Mouse (Mus musculus) liver, embryonic 15.5 days (tissue): ENCODE data around the gene Copb2. TPM values are rescaled to one million over a fixed set of nuclear protein-coding genes. Genes with fewer than 3 reads are reported as not detected.

Source experiments
- ATAC-seq: fragments of 200-750 bp; cut with Nextera tagmentation; 2 replicates; pipeline ENCODE4 v1.8.0; 2017; ENCODE audit warnings: moderate number of reproducible peaks, mild to moderate bottlenecking, moderate library complexity; ENCODE audit not compliant: insufficient read depth
- H3K27ac ChIP-seq: fragments of 300-500 bp; sonication (generic); replicated peaks from 2 replicates; pipeline ENCODE4 v1.5.1; 2015; ENCODE audit warnings: mild to moderate bottlenecking, inconsistent platforms
- H3K27me3 ChIP-seq: fragments of 300-500 bp; sonication (generic); 2 replicates; pipeline ENCODE4 v1.6.1; 2015; ENCODE audit warnings: mild to moderate bottlenecking, inconsistent platforms
- H3K36me3 ChIP-seq: fragments of 300-500 bp; sonication (generic); replicated peaks from 2 replicates; pipeline ENCODE4 v1.6.1; 2015; ENCODE audit warnings: moderate library complexity, mild to moderate bottlenecking, inconsistent platforms
- H3K4me1 ChIP-seq: fragments of 300-500 bp; sonication (generic); replicated peaks from 2 replicates; pipeline ENCODE4 v1.6.1; 2015; ENCODE audit warnings: inconsistent platforms
- H3K4me2 ChIP-seq: fragments of 300-500 bp; sonication (generic); 2 replicates; pipeline ENCODE4 v1.6.1; 2015; ENCODE audit warnings: moderate library complexity, mild to moderate bottlenecking, inconsistent platforms
- H3K4me3 ChIP-seq: fragments of 300-500 bp; sonication (generic); replicated peaks from 2 replicates; pipeline ENCODE4 v1.5.1; 2015; ENCODE audit warnings: mild to moderate bottlenecking, inconsistent platforms
- H3K9ac ChIP-seq: fragments of 300-500 bp; sonication (generic); 2 replicates; pipeline ENCODE4 v1.6.1; 2015; ENCODE audit warnings: moderate library complexity, mild to moderate bottlenecking, inconsistent platforms
- H3K9me3 ChIP-seq: fragments of 300-500 bp; sonication (generic); replicated peaks from 2 replicates; pipeline ENCODE4 v1.6.1; 2016; ENCODE audit warnings: inconsistent platforms
- WGBS: fragments of 180-500 bp; shearing (Covaris S2); methylation state at CpG from one replicate; pipeline ENCODE4 v1.1.7; 2015; ENCODE audit warnings: mixed read lengths; ENCODE audit not compliant: insufficient replicate concordance; 5-methylcytosine and 5-hydroxymethylcytosine counted together
- polyA plus RNA-seq: library from polyadenylated mRNA; unstranded; fragments of >200 nt; fragmentation: Nextera tagmentation; extraction: Ambion mirVana; gene quantifications from 2 replicates; pipeline ENCODE4 v1.2.1, GENCODE M21; 2015

The Copb2 gene
- polyA plus RNA-seq, 1 experiment from 2014 or later: 67.0 TPM

DNA sequence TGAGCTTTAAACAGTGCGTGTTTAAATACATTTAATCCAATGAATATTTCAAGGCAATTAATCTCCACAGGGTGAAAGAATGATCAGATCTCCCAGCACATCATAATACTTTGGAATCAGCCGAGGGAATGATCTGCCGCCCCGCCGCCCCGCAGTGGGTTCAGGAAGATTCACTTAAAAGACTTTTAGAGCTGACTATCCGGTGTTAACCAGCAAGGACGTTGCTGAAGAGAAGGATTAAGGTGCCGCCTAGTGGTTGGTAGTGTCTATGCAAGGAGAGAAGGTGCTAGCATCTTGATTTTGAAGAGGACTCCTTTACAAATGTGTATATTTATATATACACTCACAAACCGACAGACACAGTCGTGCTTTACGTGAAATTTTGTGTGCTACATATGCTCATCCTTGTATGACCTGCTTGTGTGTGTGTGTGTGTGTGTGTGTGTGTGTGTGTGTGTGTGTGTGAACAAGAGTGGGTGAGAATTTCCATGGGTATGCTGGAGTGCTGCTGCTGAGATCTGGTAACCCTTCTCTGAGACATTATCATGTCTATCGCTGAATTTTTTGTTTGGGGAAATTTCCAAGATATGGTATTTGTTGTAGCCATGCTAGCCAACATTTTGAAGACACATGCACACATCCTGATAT, 24.7 kb upstream of the Copb2 start:
- Histone ChIP-seq H3K9me3 (no peaks in the 10 kb centered on the region), H3K27ac (no peak overlapping the region), H3K4me3 (no peak overlapping the region), H3K9ac (no peak overlapping the region), H3K36me3 (no peaks in the 10 kb centered on the region), H3K27me3 (no peaks in the 10 kb centered on the region), H3K4me2 (peak overlapping the region; percentile 13; the same call in 1 of the 2 replicates), H3K4me1 (peaks cover 4% of the 10 kb centered on the region; the same call in 1 of the 2 replicates)
- ATAC-seq: no peak
- 7% methylated on average over 13 of the region's 13 CpGs for WGBS

GRCm38 (mm10) chr9:98544042-98544441, 19.5 kb upstream of the Copb2 start:
- H3K4me3 ChIP-seq: no peak overlapping the region
- no peak overlapping the region for H3K27ac ChIP-seq
- 62% methylated on average over 3 of the region's 3 CpGs for WGBS
- no peaks in the 10 kb centered on the region for H3K9me3 ChIP-seq
- H3K4me1 ChIP-seq: no peaks in the 10 kb centered on the region
- H3K27me3 ChIP-seq: no peaks in the 10 kb centered on the region
- H3K9ac ChIP-seq: no peak overlapping the region
- no peak overlapping the region for H3K4me2 ChIP-seq
- ATAC-seq: no peak
- H3K36me3 ChIP-seq: no peaks in the 10 kb centered on the region

- no peaks in the 10 kb centered on the region for H3K27me3 ChIP-seq
- H3K27ac ChIP-seq: no peak overlapping the region
- no peak overlapping the region for H3K9ac ChIP-seq
- no peaks in the 10 kb centered on the region for H3K9me3 ChIP-seq
- H3K4me3 ChIP-seq: no peak overlapping the region
- ATAC-seq: peak; percentile 63; the same call in 1 of the 2 replicates
- H3K36me3 ChIP-seq: peaks cover 90% of the 10 kb centered on the region
- no peak overlapping the region for H3K4me2 ChIP-seq
- H3K4me1 ChIP-seq: no peaks in the 10 kb centered on the region
- WGBS: 79% methylated on average over 4 of the region's 4 CpGs
These were observed 20.3 kb downstream of the Copb2 start for GRCm38 (mm10) chr9:98583852-98584251.

DNA sequence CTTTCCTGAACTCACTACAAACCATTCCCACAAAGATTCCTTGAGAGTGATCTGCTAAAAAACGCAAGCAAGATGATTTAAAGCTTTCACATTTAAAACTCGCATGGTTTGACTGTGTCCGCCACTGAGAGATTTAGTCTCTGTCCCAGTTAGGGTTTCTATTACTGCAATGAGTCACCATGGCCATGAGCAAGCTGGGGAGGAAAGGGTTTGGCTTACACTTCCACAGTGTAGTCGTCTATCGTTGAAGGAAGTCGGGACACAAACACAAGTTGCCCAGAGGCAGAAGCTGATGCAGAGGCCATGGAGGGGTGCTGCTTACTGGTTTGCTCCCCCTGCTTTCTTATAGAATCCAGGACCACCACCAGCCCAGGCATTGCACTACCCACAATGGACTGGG, 36.6 kb downstream of the Copb2 start:
- H3K4me2 ChIP-seq: peak overlapping the region; percentile 74
- no peak overlapping the region for H3K27ac ChIP-seq
- peaks cover 30% of the 10 kb centered on the region for H3K36me3 ChIP-seq
- no peak overlapping the region for H3K9ac ChIP-seq
- H3K4me3 ChIP-seq: peak overlapping the region; percentile 82
- WGBS: 54% methylated on average over 6 of the region's 6 CpGs
- peaks cover 16% of the 10 kb centered on the region for H3K4me1 ChIP-seq
- ATAC-seq: no peak
- H3K27me3 ChIP-seq: no peaks in the 10 kb centered on the region; the same call in 1 of the 2 replicates
- no peaks in the 10 kb centered on the region for H3K9me3 ChIP-seq

DNA sequence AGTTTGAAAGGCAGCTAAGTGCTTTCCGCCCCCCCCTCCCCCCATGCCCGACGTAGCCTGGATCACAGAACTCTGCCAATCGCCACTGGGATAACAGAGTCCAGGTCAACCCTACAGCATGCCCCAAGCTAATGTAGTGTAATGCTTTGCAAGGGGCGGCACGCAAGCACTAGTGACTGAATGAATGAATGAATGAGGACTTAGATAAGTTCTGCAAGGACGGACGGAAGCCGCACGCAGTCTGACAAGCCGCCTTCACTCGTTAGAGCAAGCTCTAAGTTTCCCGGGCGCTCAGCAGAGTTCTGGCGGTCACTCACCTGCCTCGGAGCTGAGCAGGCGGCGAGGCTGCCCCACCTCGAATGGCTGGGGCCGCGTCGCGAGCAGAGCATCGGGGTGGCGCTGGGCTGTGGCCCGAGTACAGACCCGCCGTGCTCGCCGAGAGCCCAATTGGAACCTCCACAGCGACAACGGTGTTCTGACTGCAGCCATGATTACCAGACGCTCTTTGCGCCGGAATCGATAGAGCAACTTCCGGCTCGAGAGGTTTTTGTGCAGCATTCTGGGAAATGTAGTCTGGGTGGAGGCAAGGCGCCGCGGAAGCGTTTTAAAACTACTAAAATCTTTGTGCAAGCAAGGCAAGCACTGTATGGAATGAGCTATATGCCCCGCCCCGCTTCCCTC, 37.8 kb downstream of the Copb2 start, which contains the start of gene Mrps22:
Gene Mrps22, minus strand, starts transcription at position 505 of the 681 bp plus-strand sequence.
- under 1% methylated on average over 44 of the region's 44 CpGs for WGBS
- peak; percentile 85 for ATAC-seq
- peaks cover 24% of the 10 kb centered on the region for H3K36me3 ChIP-seq

GRCm38 (mm10) chr9:98601837-98602359, 38.4 kb downstream of the Copb2 start:
- Histone ChIP-seq H3K4me2 (peak overlapping the region; percentile 74), H3K9me3 (no peaks in the 10 kb centered on the region), H3K9ac (peak overlapping the region; percentile 78; the same call in 1 of the 2 replicates), H3K27me3 (no peaks in the 10 kb centered on the region; the same call in 1 of the 2 replicates), H3K36me3 (peaks cover 20% of the 10 kb centered on the region), H3K4me1 (peaks cover 16% of the 10 kb centered on the region), H3K4me3 (peak overlapping the region; percentile 82), H3K27ac (no peak overlapping the region)
- ATAC-seq: no peak
- WGBS: 47% methylated on average over 11 of the region's 11 CpGs

More for the DNA sequence above, 37.8 kb downstream of the Copb2 start, which contains the start of gene Mrps22:
- Histone ChIP-seq H3K9ac (peak within 1 kb of the TSS; percentile 78), H3K9me3 (no peaks in the 10 kb centered on the region), H3K4me3 (peak within 1 kb of the TSS; percentile 82), H3K27me3 (no peaks in the 10 kb centered on the region; the same call in 1 of the 2 replicates), H3K27ac (peak within 1 kb of the TSS; percentile 74), H3K4me1 (peaks cover 16% of the 10 kb centered on the region), H3K4me2 (peak within 1 kb of the TSS; percentile 74)

DNA sequence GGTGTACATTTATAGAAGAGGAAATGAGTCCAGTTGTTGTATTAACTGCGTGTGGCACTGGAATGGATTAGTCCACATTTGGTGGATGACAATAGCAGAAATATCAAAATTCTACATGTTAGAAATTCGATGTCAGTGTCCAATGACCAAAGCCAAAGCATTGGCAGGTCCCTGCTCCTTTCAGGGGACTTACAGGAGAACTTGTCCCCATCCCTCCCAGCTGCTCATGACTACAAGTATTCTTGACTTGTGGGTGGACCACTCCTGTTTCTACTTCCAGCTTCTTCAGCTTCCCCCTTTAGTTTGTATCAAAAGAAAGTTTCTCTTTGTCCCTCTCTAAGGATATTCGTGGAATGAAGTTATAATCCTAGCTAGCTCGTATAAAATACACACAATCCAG, 41.4 kb downstream of the Copb2 start:
- Histone ChIP-seq H3K9ac (no peak overlapping the region), H3K4me1 (peaks cover 15% of the 10 kb centered on the region), H3K27ac (no peak overlapping the region), H3K27me3 (no peaks in the 10 kb centered on the region; the same call in 1 of the 2 replicates), H3K4me2 (no peak overlapping the region), H3K4me3 (no peak overlapping the region), H3K36me3 (no peaks in the 10 kb centered on the region), H3K9me3 (no peaks in the 10 kb centered on the region)
- 43% methylated on average over 4 of the region's 4 CpGs for WGBS
- no peak for ATAC-seq

- no peaks in the 10 kb centered on the region for H3K9me3 ChIP-seq
- no peak for ATAC-seq
- no peaks in the 10 kb centered on the region for H3K4me1 ChIP-seq
- no peak overlapping the region for H3K27ac ChIP-seq
- H3K36me3 ChIP-seq: no peaks in the 10 kb centered on the region
- H3K4me2 ChIP-seq: no peak overlapping the region
- no peaks in the 10 kb centered on the region for H3K27me3 ChIP-seq
- no peak overlapping the region for H3K9ac ChIP-seq
- WGBS: 20% methylated on average over 3 of the region's 3 CpGs
- no peak overlapping the region for H3K4me3 ChIP-seq
These were observed 65.0 kb downstream of the Copb2 start for GRCm38 (mm10) chr9:98628480-98628879.

DNA sequence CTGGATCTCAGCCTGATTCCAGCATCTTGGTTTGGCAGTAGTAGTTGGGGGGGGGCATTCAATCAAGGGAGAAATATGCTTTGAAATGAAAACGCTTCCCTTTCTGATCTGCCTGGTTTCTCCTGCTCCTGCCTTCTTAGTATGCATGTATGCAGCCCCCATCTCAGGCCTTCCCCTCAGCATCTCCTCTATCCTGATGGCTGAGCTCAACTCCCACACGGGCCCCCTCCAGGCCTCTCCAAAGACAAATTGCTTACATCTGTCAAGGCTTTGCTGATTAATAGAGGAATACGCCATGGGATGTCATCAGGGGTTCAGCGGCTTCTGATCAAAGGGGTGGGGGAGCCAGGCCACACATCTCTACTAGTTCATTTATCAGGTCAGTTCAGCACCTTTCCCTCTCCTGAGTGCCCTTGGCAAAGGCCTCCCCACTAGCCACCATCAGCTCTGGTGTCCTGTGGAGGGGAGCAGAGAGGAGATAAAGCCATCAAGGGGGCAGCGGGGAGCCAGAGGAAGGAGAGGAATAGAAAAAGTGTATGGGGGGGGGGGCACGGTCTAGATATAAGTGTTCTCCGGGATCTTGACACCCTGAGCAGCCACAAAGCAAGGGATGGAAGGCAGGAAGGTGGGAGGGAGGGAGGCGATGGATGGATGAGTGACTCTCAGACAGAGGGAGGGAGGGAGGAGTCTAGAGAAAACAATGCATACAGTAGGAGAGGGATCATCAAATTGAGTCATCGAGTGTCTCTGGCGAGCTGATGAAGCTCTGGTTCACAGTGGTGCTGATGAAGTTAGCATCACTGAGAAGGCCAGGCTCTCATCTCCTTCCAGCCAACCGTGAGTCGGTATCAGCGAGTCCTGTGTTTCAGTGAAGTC, 70.0 kb downstream of the Copb2 start:
- no peak for ATAC-seq
- no peak overlapping the region for H3K9ac ChIP-seq
- H3K27ac ChIP-seq: no peak overlapping the region
- no peaks in the 10 kb centered on the region for H3K4me1 ChIP-seq
- H3K36me3 ChIP-seq: no peaks in the 10 kb centered on the region
- H3K27me3 ChIP-seq: no peaks in the 10 kb centered on the region
- H3K4me2 ChIP-seq: no peak overlapping the region
- 64% methylated on average over 13 of the region's 13 CpGs for WGBS
- H3K9me3 ChIP-seq: no peaks in the 10 kb centered on the region
- no peak overlapping the region for H3K4me3 ChIP-seq
